Mouse (Mus musculus) G1E (cell line): ENCODE measurements around the gene Cobll1. TPM values are rescaled to one million over a fixed set of nuclear protein-coding genes. Genes with fewer than 3 reads are reported as not detected.

Experiments used
- ATAC-seq: 2 replicates; pipeline ENCODE4 v1.8.0; 2016; ENCODE audit warnings: mild to moderate bottlenecking; ENCODE audit not compliant: insufficient number of reproducible peaks, poor library complexity, low FRiP score, severe bottlenecking; ENCODE audit errors: extremely low read depth
- DNase-seq: peaks from one replicate; pipeline ENCODE4 v3.0.0; 2012; ENCODE audit warnings: low spot score
- H3K27me3 ChIP-seq: 2 replicates; pipeline ENCODE4 v1.6.1; 2012; ENCODE audit warnings: mild to moderate bottlenecking, low read length, inconsistent platforms; ENCODE audit not compliant: insufficient read depth
- H3K36me3 ChIP-seq: replicated peaks from 2 replicates; pipeline ENCODE3; 2012; ENCODE audit warnings: mild to moderate bottlenecking, inconsistent platforms
- H3K4me1 ChIP-seq: 2 replicates; pipeline ENCODE4 v1.6.1; 2012; ENCODE audit warnings: low read depth, low read length, inconsistent platforms, mixed read lengths; ENCODE audit not compliant: insufficient read depth
- H3K4me3 ChIP-seq: 2 replicates; pipeline ENCODE4 v1.5.1; 2012; ENCODE audit warnings: low read depth, mild to moderate bottlenecking, inconsistent platforms, low read length, moderate library complexity, mixed read lengths
- H3K9me3 ChIP-seq: replicated peaks from 2 replicates; pipeline ENCODE4 v1.6.1; 2012; ENCODE audit warnings: inconsistent platforms
- CTCF ChIP-seq: IDR thresholded peaks from 2 replicates; pipeline ENCODE4 v1.5.1; 2012; ENCODE audit warnings: low read depth, low read length, inconsistent platforms, mixed read lengths
- GATA1 ChIP-seq: IDR thresholded peaks from 2 replicates; pipeline ENCODE4 v1.6.1; 2012; ENCODE audit warnings: borderline replicate concordance, low read length, inconsistent platforms, mixed read lengths
- GATA2 ChIP-seq: IDR thresholded peaks from 2 replicates; pipeline ENCODE4 v1.6.1; 2012; ENCODE audit warnings: low read depth, low read length, inconsistent platforms, borderline replicate concordance
- POLR2AphosphoS5 ChIP-seq: IDR thresholded peaks from 2 replicates; pipeline ENCODE4 v1.6.1; 2012; ENCODE audit warnings: low read depth, low read length, inconsistent platforms; ENCODE audit not compliant: insufficient replicate concordance
- TAL1 ChIP-seq: conservative IDR thresholded peaks from 2 replicates; pipeline ENCODE4 v1.6.1; 2012; ENCODE audit warnings: low read depth, low read length, inconsistent platforms, mixed read lengths
- polyA plus RNA-seq: library from polyadenylated mRNA; stranded (reverse); fragments of >175 nt; gene quantifications from 2 replicates; pipeline ENCODE4 v1.2.3, GENCODE M21; 2012
- total RNA-seq, 2 experiments: library from RNA; stranded (forward) in 1 of 2; stranded (reverse) in 1 of 2; fragments of 200-1000 nt in 1 of 2; fragments of >200 nt in 1 of 2; fragmentation: Nextera tagmentation in 1 of 2; gene quantifications; 2 replicates each; pipeline ENCODE4 v1.2.3; 2014 to 2017

Gene Cobll1
- total and polyA plus RNA-seq, 3 experiments: 0.11 to 1.9 TPM; not detected in 1

- Histone ChIP-seq H3K4me3 (no peak overlapping the region), H3K4me1 (no peaks in the 10 kb centered on the region), H3K9me3 (peaks cover 25% of the 10 kb centered on the region), H3K27me3 (no peaks in the 10 kb centered on the region), H3K36me3 (no peaks in the 10 kb centered on the region)
- no peak for TF ChIP-seq POLR2AphosphoS5
- no peak for TF ChIP-seq GATA2
- no peak for TF ChIP-seq GATA1
- no peak for TF ChIP-seq TAL1
- no peak for TF ChIP-seq CTCF
- ATAC-seq (no peak), DNase-seq (no peak)
These were observed 58.0 kb downstream of the Cobll1 start for GRCm38 (mm10) chr2:65181066-65181716.

- no peaks in the 10 kb centered on the region for H3K36me3 ChIP-seq
- no peak for TF ChIP-seq POLR2AphosphoS5
- ATAC-seq: no peak
- no peaks in the 10 kb centered on the region for H3K4me1 ChIP-seq
- DNase-seq: no peak
- no peak overlapping the region for H3K4me3 ChIP-seq
- peaks cover 24% of the 10 kb centered on the region for H3K9me3 ChIP-seq
- no peaks in the 10 kb centered on the region for H3K27me3 ChIP-seq
These were observed 63.6 kb downstream of the Cobll1 start for GRCm38 (mm10) chr2:65175645-65176044.

GRCm38 (mm10) chr2:65172071-65172470 lies 67.1 kb downstream of the Cobll1 start:
- ATAC-seq: no peak
- no peaks in the 10 kb centered on the region for H3K27me3 ChIP-seq
- TF ChIP-seq GATA1 (no peak), GATA2 (no peak), POLR2AphosphoS5 (no peak), TAL1 (no peak), CTCF (no peak)
- no peak overlapping the region for H3K4me3 ChIP-seq
- H3K36me3 ChIP-seq: no peaks in the 10 kb centered on the region
- H3K4me1 ChIP-seq: no peaks in the 10 kb centered on the region
- no peak for DNase-seq
- peaks cover 18% of the 10 kb centered on the region for H3K9me3 ChIP-seq

- no peak overlapping the region for H3K4me3 ChIP-seq
- TF ChIP-seq GATA2 (no peak), CTCF (no peak), TAL1 (no peak), POLR2AphosphoS5 (no peak), GATA1 (no peak)
- H3K9me3 ChIP-seq: peaks cover 18% of the 10 kb centered on the region
- no peaks in the 10 kb centered on the region for H3K4me1 ChIP-seq
- no peaks in the 10 kb centered on the region for H3K36me3 ChIP-seq
- no peaks in the 10 kb centered on the region for H3K27me3 ChIP-seq
- no peak for ATAC-seq
- no peak for DNase-seq
These were observed 67.7 kb downstream of the Cobll1 start for GRCm38 (mm10) chr2:65171516-65171915.

- TF ChIP-seq CTCF: no peak
- TF ChIP-seq GATA2: no peak
- no peak for TF ChIP-seq POLR2AphosphoS5
- no peak for TF ChIP-seq GATA1
- TF ChIP-seq TAL1: no peak
- no peaks in the 10 kb centered on the region for H3K27me3 ChIP-seq
- no peak for DNase-seq
- H3K4me3 ChIP-seq: no peak overlapping the region
- H3K9me3 ChIP-seq: peaks cover 16% of the 10 kb centered on the region
- H3K4me1 ChIP-seq: no peaks in the 10 kb centered on the region
- H3K36me3 ChIP-seq: no peaks in the 10 kb centered on the region
- no peak for ATAC-seq
These were observed 68.3 kb downstream of the Cobll1 start for GRCm38 (mm10) chr2:65170693-65171456.

- Histone ChIP-seq H3K4me1 (no peaks in the 10 kb centered on the region), H3K9me3 (peaks cover 12% of the 10 kb centered on the region), H3K4me3 (no peak overlapping the region), H3K27me3 (no peaks in the 10 kb centered on the region), H3K36me3 (no peaks in the 10 kb centered on the region)
- TF ChIP-seq POLR2AphosphoS5 (no peak), GATA1 (no peak), CTCF (no peak), GATA2 (no peak), TAL1 (no peak)
- ATAC-seq (no peak), DNase-seq (no peak)
These were observed 68.9 kb downstream of the Cobll1 start for GRCm38 (mm10) chr2:65170256-65170655.

GRCm38 (mm10) chr2:65163990-65164389 lies 75.2 kb downstream of the Cobll1 start:
- ATAC-seq (no peak), DNase-seq (no peak)
- TF ChIP-seq GATA1 (no peak), POLR2AphosphoS5 (no peak), GATA2 (no peak), TAL1 (no peak), CTCF (no peak)
- Histone ChIP-seq H3K9me3 (peaks cover 11% of the 10 kb centered on the region), H3K4me1 (no peaks in the 10 kb centered on the region), H3K27me3 (no peaks in the 10 kb centered on the region), H3K36me3 (no peaks in the 10 kb centered on the region), H3K4me3 (no peak overlapping the region)
